Mouse (Mus musculus): ENCODE measurements around the gene Cbx8. TPM values are rescaled to one million over a fixed set of nuclear protein-coding genes. Genes with fewer than 3 reads are reported as not detected.

Cbx8 gene
- polyA plus RNA-seq, 1 experiment from 2014 or later = 7.7 TPM

DNA sequence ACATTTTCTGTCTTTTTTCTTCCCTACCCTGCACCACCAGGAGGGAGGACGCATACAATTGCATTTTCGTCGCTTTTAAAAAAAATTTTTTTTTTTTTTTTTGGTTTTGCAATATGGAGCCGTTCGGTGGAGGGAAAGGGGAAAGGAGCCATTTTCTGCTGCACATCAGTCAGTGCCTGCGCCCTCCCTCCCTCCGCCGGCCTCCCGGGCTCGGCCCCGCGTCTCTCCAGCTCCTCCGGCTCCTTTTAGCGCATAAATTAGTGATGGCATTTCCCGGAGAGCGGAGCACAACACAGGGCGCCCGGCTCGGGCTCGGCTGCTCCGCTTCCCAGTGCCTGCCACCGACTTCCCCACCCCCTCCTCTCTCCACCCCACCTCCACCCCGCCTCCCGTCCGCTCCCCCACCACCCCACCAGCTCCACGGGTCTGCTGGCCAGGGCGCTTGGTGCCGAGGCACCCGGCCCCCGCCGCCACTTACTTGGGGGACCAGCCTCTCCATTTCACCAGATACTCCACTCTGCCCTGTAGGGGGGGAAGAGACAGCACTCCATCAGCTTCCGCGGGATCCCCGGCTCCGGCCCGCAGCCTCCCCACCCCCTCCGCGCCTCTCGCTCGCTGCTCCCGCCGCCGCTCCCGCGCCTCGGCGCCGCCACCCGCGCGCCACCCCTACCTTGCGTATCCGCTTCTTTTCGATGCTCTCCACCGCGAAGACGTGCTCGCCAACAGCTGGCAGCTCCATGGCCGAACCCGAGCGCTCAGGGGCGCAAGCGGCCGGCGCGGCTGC, 44.7 kb upstream of the Cbx8 start:
- Histone ChIP-seq H3K27me3 (replicated peaks; ENCODE audit: control insufficient read depth, insufficient read depth, low read length) (peaks cover 51% of the 10 kb centered on the region), H3K27ac (ENCODE audit: low read depth) (peak overlapping the region; percentile 98), H3K9ac (ENCODE audit: low read length) (peak overlapping the region; percentile 91), H3K4me3 (ENCODE audit: low read depth, low read length) (peak overlapping the region; percentile 92), H3K36me3 (ENCODE audit: control insufficient read depth, insufficient read depth, low read length) (peaks cover 23% of the 10 kb centered on the region), H3K9me3 (ENCODE audit: control insufficient read depth, low read length) (no peaks in the 10 kb centered on the region), H3K4me2 (ENCODE audit: low read length) (peak overlapping the region; percentile 93), H3K4me1 (replicated peaks; ENCODE audit: control insufficient read depth, insufficient read depth, low read length) (peaks cover 69% of the 10 kb centered on the region)
- peak; percentile 91 for DNase-seq (ENCODE audit: low spot score)
- ATAC-seq (replicated peaks; ENCODE audit: low FRiP score, low TSS enrichment, low read depth) = peak; percentile 41
- WGBS = 0% methylated on average over 58 of the region's 66 CpGs

DNA sequence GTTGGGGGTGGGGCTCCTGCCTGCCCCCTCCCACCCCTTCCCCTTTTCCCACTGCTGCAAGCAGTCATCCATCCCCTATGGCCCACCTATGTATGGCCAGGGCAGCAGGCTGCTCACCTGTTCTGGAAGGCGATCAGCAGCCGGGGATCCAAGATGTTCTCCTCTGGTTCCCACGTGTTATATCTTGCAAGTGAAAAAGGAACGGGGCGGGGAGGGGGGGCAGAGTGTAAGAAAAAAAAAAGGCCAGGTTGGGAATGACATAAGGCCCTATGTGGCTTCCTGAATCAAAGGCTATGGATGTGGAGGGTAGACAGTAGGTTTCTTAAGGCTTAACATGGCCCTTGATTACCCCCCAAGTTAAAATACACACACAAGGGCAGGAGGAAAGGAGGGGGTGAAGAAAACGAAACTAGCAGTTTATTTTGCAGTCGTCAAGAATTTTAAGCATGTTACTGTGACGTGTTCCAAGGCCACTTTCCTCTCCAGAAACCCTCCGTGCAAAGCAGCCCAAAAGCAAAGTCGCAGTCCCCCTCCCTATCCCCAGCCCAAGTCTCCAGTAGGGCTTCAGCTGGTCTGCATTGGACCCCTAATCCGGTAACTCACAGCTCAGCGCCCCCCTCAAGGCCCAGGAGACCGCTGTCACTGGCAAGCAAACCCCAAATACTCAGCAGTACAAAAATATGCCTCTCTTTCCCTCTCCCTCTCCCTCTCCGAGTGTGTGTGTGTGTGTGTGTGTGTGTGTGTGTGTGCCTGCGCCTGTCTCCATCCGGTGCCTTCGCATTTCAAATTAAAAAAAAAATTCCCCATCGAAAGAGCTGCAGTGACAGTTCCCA, 43.9 kb upstream of the Cbx8 start:
- peak overlapping the region; percentile 91 for H3K9ac ChIP-seq (ENCODE audit: low read length)
- H3K4me1 ChIP-seq (replicated peaks; ENCODE audit: control insufficient read depth, insufficient read depth, low read length) = peaks cover 68% of the 10 kb centered on the region
- no peaks in the 10 kb centered on the region for H3K9me3 ChIP-seq (ENCODE audit: control insufficient read depth, low read length)
- ATAC-seq (replicated peaks; ENCODE audit: low FRiP score, low TSS enrichment, low read depth) (no peak), DNase-seq (ENCODE audit: low spot score) (peak; percentile 80)
- peaks cover 44% of the 10 kb centered on the region for H3K27me3 ChIP-seq (replicated peaks; ENCODE audit: control insufficient read depth, insufficient read depth, low read length)
- peak overlapping the region; percentile 92 for H3K4me3 ChIP-seq (ENCODE audit: low read depth, low read length)
- peak overlapping the region; percentile 98 for H3K27ac ChIP-seq (ENCODE audit: low read depth)
- 4% methylated on average over 18 of the region's 18 CpGs for WGBS
- peaks cover 31% of the 10 kb centered on the region for H3K36me3 ChIP-seq (ENCODE audit: control insufficient read depth, insufficient read depth, low read length)
- H3K4me2 ChIP-seq (ENCODE audit: low read length) = peak overlapping the region; percentile 93

DNA sequence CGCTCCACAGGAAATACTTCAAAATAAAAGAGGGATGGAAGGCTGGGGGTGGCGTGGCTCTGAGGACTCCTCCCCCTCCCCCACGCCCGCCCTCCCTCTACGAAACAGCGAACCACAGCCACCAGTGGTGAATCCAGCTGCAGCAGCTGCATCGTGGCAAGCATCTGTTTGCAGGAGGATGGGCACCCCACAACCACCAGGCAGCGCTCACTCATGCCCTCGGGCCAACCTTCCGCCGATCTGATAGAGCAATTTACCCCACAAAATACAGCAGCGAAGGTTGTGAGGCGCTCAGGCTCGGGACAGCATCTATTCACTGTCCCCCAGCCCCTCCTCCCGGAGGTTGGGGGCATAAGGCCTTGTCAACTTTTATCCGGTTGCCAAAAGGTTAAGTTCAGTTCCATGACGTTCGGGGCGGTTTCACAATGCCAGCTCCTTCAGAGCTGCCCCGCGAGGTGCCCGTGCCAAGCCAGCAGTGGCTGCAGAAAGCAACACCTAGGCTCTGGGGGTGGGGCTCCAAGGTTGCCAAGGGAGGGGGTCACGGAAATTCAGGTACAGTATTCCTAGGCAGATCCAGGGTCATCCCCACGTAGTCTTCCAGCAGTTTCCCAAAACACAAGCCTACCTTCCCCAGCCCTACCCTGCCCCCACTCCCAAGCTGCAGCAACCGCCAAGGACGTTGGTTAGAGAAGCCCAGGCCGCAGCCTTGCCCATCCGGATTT, 43.1 kb upstream of the Cbx8 start:
- H3K9ac ChIP-seq (ENCODE audit: low read length) = peak overlapping the region; percentile 91
- 11% methylated on average over 28 of the region's 28 CpGs for whole genome bisulfite sequencing
- H3K36me3 ChIP-seq (ENCODE audit: control insufficient read depth, insufficient read depth, low read length) = peaks cover 36% of the 10 kb centered on the region
- H3K4me1 ChIP-seq (replicated peaks; ENCODE audit: control insufficient read depth, insufficient read depth, low read length) = peaks cover 68% of the 10 kb centered on the region
- H3K27me3 ChIP-seq (replicated peaks; ENCODE audit: control insufficient read depth, insufficient read depth, low read length) = peaks cover 36% of the 10 kb centered on the region
- H3K4me3 ChIP-seq (ENCODE audit: low read depth, low read length) = peak overlapping the region; percentile 92
- peak overlapping the region; percentile 93 for H3K4me2 ChIP-seq (ENCODE audit: low read length)
- H3K9me3 ChIP-seq (ENCODE audit: control insufficient read depth, low read length) = no peaks in the 10 kb centered on the region
- ATAC-seq (replicated peaks; ENCODE audit: low FRiP score, low TSS enrichment, low read depth) (no peak), DNase-seq (ENCODE audit: low spot score) (no peak)
- no peak overlapping the region for H3K27ac ChIP-seq (ENCODE audit: low read depth)

DNA sequence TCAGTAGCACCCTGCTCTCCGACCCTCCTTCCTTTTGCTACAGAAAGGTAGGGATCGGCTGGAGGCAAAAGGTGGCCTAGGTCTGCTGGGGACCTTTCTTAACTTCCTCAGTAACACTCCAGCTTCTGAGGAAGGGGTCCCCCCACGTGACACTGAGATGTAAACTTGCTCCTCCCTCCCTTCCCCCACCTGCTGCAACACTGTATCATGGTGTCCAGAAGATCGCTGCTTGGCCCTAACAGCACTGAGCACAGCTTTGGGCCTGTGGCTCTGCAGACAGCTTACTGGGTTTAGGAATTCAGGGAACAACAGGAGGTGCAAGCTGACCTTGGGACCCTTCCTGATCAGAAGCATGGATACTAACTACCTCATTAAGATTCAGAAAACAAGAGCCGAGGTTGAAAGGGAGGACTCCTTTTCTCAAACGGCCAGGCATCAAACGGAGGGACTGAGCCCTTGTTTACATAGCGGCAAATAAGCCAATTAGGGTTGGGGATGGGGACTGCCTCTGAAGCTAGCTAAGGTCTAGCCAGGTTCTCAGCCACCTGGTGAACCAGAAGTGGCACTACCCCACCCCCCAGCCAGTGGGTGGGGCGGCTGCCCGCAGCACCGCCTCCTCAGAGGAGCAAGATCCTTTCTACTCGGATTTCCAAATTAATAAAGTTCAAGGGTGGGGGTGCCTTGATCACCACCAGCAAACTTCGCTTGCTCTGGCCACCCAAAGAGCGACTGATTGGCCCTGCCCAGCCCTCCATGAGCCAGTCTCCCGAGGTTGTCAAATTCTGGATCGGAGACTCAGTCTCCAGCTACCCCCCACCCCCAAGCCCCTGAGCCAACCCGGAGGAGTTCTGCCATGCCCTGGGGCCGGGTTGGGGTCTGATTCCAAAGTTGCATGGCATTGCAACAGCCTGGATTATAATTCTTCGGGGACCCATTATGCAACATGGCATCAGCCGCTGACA, 42.1 kb upstream of the Cbx8 start:
- Histone ChIP-seq H3K36me3 (ENCODE audit: control insufficient read depth, insufficient read depth, low read length) (peaks cover 36% of the 10 kb centered on the region), H3K9ac (ENCODE audit: low read length) (no peak overlapping the region; the same call in 1 of the 2 replicates), H3K4me2 (ENCODE audit: low read length) (peak overlapping the region; percentile 93), H3K27ac (ENCODE audit: low read depth) (no peak overlapping the region), H3K9me3 (ENCODE audit: control insufficient read depth, low read length) (no peaks in the 10 kb centered on the region), H3K4me3 (ENCODE audit: low read depth, low read length) (peak overlapping the region; percentile 92; the same call in 1 of the 2 replicates), H3K4me1 (replicated peaks; ENCODE audit: control insufficient read depth, insufficient read depth, low read length) (peaks cover 72% of the 10 kb centered on the region), H3K27me3 (replicated peaks; ENCODE audit: control insufficient read depth, insufficient read depth, low read length) (peaks cover 26% of the 10 kb centered on the region)
- ATAC-seq (replicated peaks; ENCODE audit: low FRiP score, low TSS enrichment, low read depth) = no peak
- WGBS = 31% methylated on average over 20 of the region's 20 CpGs
- DNase-seq (ENCODE audit: low spot score) = no peak

DNA sequence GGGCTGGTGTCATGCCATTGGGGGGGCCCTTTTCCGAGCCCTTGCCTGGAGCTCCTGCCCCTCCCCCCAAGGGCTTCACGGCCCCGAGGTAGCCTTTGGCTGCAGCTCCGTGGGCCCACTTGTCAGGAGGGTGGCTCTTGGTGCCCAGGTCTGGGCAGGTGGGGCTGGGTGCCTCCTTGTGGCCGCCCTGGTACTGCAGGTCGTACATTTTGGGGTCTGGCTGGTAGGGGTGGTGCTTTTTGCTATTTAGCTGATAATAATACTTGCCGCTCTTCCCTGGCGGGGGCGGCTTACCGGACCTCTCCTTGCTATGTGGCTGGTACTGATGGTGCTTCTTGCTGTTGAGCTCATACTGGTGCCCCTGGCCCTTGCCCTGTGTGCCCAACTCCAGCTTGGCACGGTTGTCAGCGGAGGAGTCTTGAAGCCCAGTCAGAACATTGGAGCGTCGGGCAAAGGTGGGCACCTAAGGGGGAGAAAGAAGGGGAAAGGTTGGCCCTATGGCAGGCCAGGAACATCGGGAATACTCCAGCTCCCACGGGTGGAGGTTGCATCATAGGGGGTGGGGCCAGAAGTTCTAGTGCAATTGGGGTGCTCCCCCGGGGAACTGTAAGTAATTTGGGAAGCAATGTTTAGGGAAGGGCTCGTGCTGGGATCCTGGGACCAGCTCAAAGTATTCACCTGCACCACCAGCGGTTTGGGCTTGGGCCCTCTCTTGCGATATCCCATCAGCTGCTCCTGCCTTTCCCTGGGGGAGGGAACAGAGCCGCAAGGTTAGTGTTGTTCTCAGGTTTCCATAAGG, 41.3 kb upstream of the Cbx8 start:
- Histone ChIP-seq H3K4me2 (ENCODE audit: low read length) (no peak overlapping the region), H3K4me3 (ENCODE audit: low read depth, low read length) (no peak overlapping the region), H3K9me3 (ENCODE audit: control insufficient read depth, low read length) (no peaks in the 10 kb centered on the region), H3K36me3 (ENCODE audit: control insufficient read depth, insufficient read depth, low read length) (peaks cover 36% of the 10 kb centered on the region), H3K27me3 (replicated peaks; ENCODE audit: control insufficient read depth, insufficient read depth, low read length) (peaks cover 18% of the 10 kb centered on the region), H3K27ac (ENCODE audit: low read depth) (no peak overlapping the region), H3K9ac (ENCODE audit: low read length) (no peak overlapping the region), H3K4me1 (replicated peaks; ENCODE audit: control insufficient read depth, insufficient read depth, low read length) (peaks cover 64% of the 10 kb centered on the region)
- 47% methylated on average over 21 of the region's 21 CpGs for WGBS
- DNase-seq (ENCODE audit: low spot score) = peak; percentile 82
- no peak for ATAC-seq (replicated peaks; ENCODE audit: low FRiP score, low TSS enrichment, low read depth)

DNA sequence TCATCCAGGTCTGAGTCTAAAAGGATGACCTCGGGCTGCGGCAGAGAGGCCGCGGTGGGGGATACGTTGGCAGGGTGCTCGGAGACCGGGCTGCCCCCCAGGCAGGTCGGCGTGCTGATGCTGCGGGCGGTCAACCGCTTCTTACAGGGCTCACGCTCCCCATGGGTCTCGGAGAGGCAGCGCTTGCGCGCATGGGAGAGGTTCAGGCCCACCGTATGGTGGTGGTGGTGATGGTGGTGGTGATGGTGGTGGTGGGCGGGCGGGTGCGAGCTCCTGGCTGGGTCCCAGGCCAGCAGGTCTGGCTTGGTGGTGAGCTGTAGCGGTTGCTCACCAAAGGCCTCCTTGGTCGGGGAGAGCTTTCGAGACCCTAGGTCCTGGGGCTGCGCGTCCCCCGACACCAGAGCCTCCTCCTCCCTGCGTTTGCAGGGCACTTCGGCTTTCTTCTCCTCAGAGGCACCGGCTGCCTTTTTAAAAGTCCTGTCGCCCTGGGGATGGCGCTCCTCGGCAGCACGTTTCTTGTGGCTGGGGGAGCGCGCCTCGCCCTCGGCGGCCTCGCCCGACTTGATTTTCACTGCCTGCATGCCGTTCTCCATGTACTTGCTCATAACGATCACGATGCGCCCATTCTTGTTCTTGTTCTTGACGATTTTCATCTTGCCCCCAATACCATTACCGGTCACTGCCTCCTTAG, 40.5 kb upstream of the Cbx8 start:
- H3K4me1 ChIP-seq (replicated peaks; ENCODE audit: control insufficient read depth, insufficient read depth, low read length) = peaks cover 58% of the 10 kb centered on the region
- 0 out of 2 replicates have a peak overlapping the region, but pooled peaks have one; percentile 2 for H3K4me2 ChIP-seq (ENCODE audit: low read length)
- peaks cover 13% of the 10 kb centered on the region for H3K27me3 ChIP-seq (replicated peaks; ENCODE audit: control insufficient read depth, insufficient read depth, low read length)
- no peak overlapping the region for H3K4me3 ChIP-seq (ENCODE audit: low read depth, low read length)
- peaks cover 36% of the 10 kb centered on the region for H3K36me3 ChIP-seq (ENCODE audit: control insufficient read depth, insufficient read depth, low read length)
- no peak for ATAC-seq (replicated peaks; ENCODE audit: low FRiP score, low TSS enrichment, low read depth)
- H3K27ac ChIP-seq (ENCODE audit: low read depth) = no peak overlapping the region
- no peak for DNase-seq (ENCODE audit: low spot score)
- H3K9me3 ChIP-seq (ENCODE audit: control insufficient read depth, low read length) = no peaks in the 10 kb centered on the region
- no peak overlapping the region for H3K9ac ChIP-seq (ENCODE audit: low read length)
- 64% methylated on average over 45 of the region's 47 CpGs for whole genome bisulfite sequencing

All from intestine, embryonic 14.5 days (tissue).